Mouse (Mus musculus) heart, embryonic 13.5 days (tissue): ENCODE measurements around the gene Plod3. TPM values are rescaled to one million over a fixed set of nuclear protein-coding genes. Genes with fewer than 3 reads are reported as not detected.
A peak's percentile ranks its signal among the peaks of the same experiment; 100 is the strongest.

Experiments
- ATAC-seq: fragments of 200-750 bp; cut with Nextera tagmentation; 2 replicates; pipeline ENCODE4 v1.8.0; 2017; ENCODE audit warnings: moderate TSS enrichment; ENCODE audit not compliant: insufficient number of reproducible peaks, low FRiP score, low TSS enrichment; ENCODE audit errors: extremely low read depth
- H3K27ac ChIP-seq: fragments of 300-500 bp; sonication (generic); replicated peaks from 2 replicates; pipeline ENCODE4 v1.5.1; 2015; ENCODE audit warnings: moderate library complexity, mild to moderate bottlenecking, inconsistent platforms
- H3K27me3 ChIP-seq: fragments of 300-500 bp; sonication (generic); replicated peaks from 2 replicates; pipeline ENCODE4 v1.6.1; 2015; ENCODE audit warnings: mild to moderate bottlenecking, inconsistent platforms
- H3K36me3 ChIP-seq: fragments of 300-500 bp; sonication (generic); 2 replicates; pipeline ENCODE4 v1.6.1; 2015; ENCODE audit warnings: mild to moderate bottlenecking, inconsistent platforms
- H3K4me1 ChIP-seq: fragments of 300-500 bp; sonication (generic); 2 replicates; pipeline ENCODE4 v1.6.1; 2015; ENCODE audit warnings: inconsistent platforms
- H3K4me2 ChIP-seq: fragments of 300-500 bp; sonication (generic); 2 replicates; pipeline ENCODE4 v1.6.1; 2015; ENCODE audit warnings: inconsistent platforms, mild to moderate bottlenecking, moderate library complexity
- H3K4me3 ChIP-seq: fragments of 300-500 bp; sonication (generic); 2 replicates; pipeline ENCODE4 v1.5.1; 2015; ENCODE audit warnings: moderate library complexity, mild to moderate bottlenecking, inconsistent platforms
- H3K9ac ChIP-seq: fragments of 300-500 bp; sonication (generic); 2 replicates; pipeline ENCODE4 v1.6.1; 2015; ENCODE audit warnings: inconsistent platforms, mild to moderate bottlenecking, moderate library complexity
- H3K9me3 ChIP-seq: fragments of 300-500 bp; sonication (generic); 2 replicates; pipeline ENCODE4 v1.6.1; 2016; ENCODE audit warnings: inconsistent platforms
- WGBS: fragments of 180-500 bp; shearing (Covaris S2); methylation state at CpG from one replicate; pipeline ENCODE4 v1.1.7; 2015; ENCODE audit warnings: mixed read lengths; 5-methylcytosine and 5-hydroxymethylcytosine counted together
- polyA plus RNA-seq: library from polyadenylated mRNA; unstranded; fragments of >200 nt; fragmentation: Nextera tagmentation; extraction: Ambion mirVana; gene quantifications from 2 replicates; pipeline ENCODE4 v1.2.1, GENCODE M21; 2015

Gene Plod3
- polyA plus RNA-seq, 1 experiment from 2014 or later = 45.6 TPM

- no peak overlapping the region for H3K27ac ChIP-seq
- no peak overlapping the region for H3K9ac ChIP-seq
- ATAC-seq = no peak
- no peaks in the 10 kb centered on the region for H3K36me3 ChIP-seq
- WGBS = under 1% methylated on average over 22 of the region's 23 CpGs
- no peak overlapping the region for H3K4me3 ChIP-seq
- H3K27me3 ChIP-seq = peaks cover 80% of the 10 kb centered on the region
- H3K4me2 ChIP-seq = peak overlapping the region; percentile 26; the same call in 1 of the 2 replicates
- peaks cover 8% of the 10 kb centered on the region for H3K4me1 ChIP-seq
- H3K9me3 ChIP-seq = no peaks in the 10 kb centered on the region
Measured at GRCm38 (mm10) chr5:137025132-137025531, 38.3 kb downstream of the Plod3 start.

GRCm38 (mm10) chr5:137026092-137026491, 39.3 kb downstream of the Plod3 start, which contains the start of gene Vgf:
Gene Vgf, plus strand, starts transcription at chr5:137026392.
- peak within 1 kb of the TSS; percentile 26; the same call in 1 of the 2 replicates for H3K4me2 ChIP-seq
- peaks cover 18% of the 10 kb centered on the region for H3K4me1 ChIP-seq
- H3K9me3 ChIP-seq = no peaks in the 10 kb centered on the region
- ATAC-seq = no peak
- no peak within 1 kb of the TSS for H3K27ac ChIP-seq
- no peak within 1 kb of the TSS for H3K4me3 ChIP-seq
- H3K9ac ChIP-seq = no peak within 1 kb of the TSS
- H3K27me3 ChIP-seq = peaks cover 87% of the 10 kb centered on the region
- no peaks in the 10 kb centered on the region for H3K36me3 ChIP-seq
- 13% methylated on average over 4 of the region's 4 CpGs for WGBS

- Histone ChIP-seq H3K4me3 (no peak overlapping the region), H3K27ac (no peak overlapping the region), H3K4me1 (peaks cover 40% of the 10 kb centered on the region), H3K9me3 (no peaks in the 10 kb centered on the region), H3K9ac (no peak overlapping the region), H3K4me2 (0 out of 2 replicates have a peak overlapping the region, but pooled peaks have one; percentile 73), H3K36me3 (no peaks in the 10 kb centered on the region), H3K27me3 (peaks cover 92% of the 10 kb centered on the region)
- 5% methylated on average over 28 of the region's 29 CpGs for WGBS
- ATAC-seq = no peak
Measured at GRCm38 (mm10) chr5:137028561-137029272, 41.9 kb downstream of the Plod3 start.

GRCm38 (mm10) chr5:137029273-137029585, 42.4 kb downstream of the Plod3 start:
- Histone ChIP-seq H3K36me3 (no peaks in the 10 kb centered on the region), H3K4me2 (peak overlapping the region; percentile 73), H3K9ac (no peak overlapping the region), H3K9me3 (no peaks in the 10 kb centered on the region), H3K4me3 (peak overlapping the region; percentile 49), H3K27me3 (peaks cover 87% of the 10 kb centered on the region), H3K4me1 (peaks cover 40% of the 10 kb centered on the region), H3K27ac (no peak overlapping the region)
- 3% methylated on average over 8 of the region's 8 CpGs for WGBS
- no peak for ATAC-seq

GRCm38 (mm10) chr5:137029643-137030415, 43.0 kb downstream of the Plod3 start:
- peak; percentile 63; the same call in 1 of the 2 replicates for ATAC-seq
- under 1% methylated on average over 52 of the region's 52 CpGs for WGBS
- Histone ChIP-seq H3K36me3 (peaks cover under 1% of the 10 kb centered on the region; the same call in 1 of the 2 replicates), H3K4me2 (peak overlapping the region; percentile 73), H3K4me3 (peak overlapping the region; percentile 49), H3K27me3 (peaks cover 81% of the 10 kb centered on the region), H3K9me3 (no peaks in the 10 kb centered on the region), H3K4me1 (peaks cover 40% of the 10 kb centered on the region), H3K27ac (no peak overlapping the region), H3K9ac (no peak overlapping the region; the same call in 1 of the 2 replicates)

- H3K4me3 ChIP-seq = peak overlapping the region; percentile 18
- no peak overlapping the region for H3K27ac ChIP-seq
- H3K36me3 ChIP-seq = peaks cover 6% of the 10 kb centered on the region
- H3K9ac ChIP-seq = no peak overlapping the region
- peaks cover 40% of the 10 kb centered on the region for H3K4me1 ChIP-seq
- WGBS = 15% methylated on average over 22 of the region's 22 CpGs
- no peaks in the 10 kb centered on the region for H3K9me3 ChIP-seq
- H3K4me2 ChIP-seq = peak overlapping the region; percentile 73
- ATAC-seq = no peak
- peaks cover 75% of the 10 kb centered on the region for H3K27me3 ChIP-seq
Measured at GRCm38 (mm10) chr5:137030416-137030810, 43.6 kb downstream of the Plod3 start.

- Histone ChIP-seq H3K9me3 (no peaks in the 10 kb centered on the region), H3K27me3 (peaks cover 65% of the 10 kb centered on the region), H3K27ac (no peak overlapping the region), H3K4me3 (peak overlapping the region; percentile 56), H3K4me1 (peaks cover 40% of the 10 kb centered on the region), H3K4me2 (peak overlapping the region; percentile 99), H3K36me3 (peaks cover 16% of the 10 kb centered on the region), H3K9ac (no peak overlapping the region)
- ATAC-seq = no peak
- WGBS = under 1% methylated on average over 78 of the region's 78 CpGs
Measured at GRCm38 (mm10) chr5:137031076-137032032, 44.5 kb downstream of the Plod3 start.

GRCm38 (mm10) chr5:137032033-137032421, 45.2 kb downstream of the Plod3 start:
- Histone ChIP-seq H3K9me3 (no peaks in the 10 kb centered on the region), H3K36me3 (peaks cover 22% of the 10 kb centered on the region), H3K4me2 (peak overlapping the region; percentile 99), H3K4me3 (peak overlapping the region; percentile 56), H3K4me1 (peaks cover 40% of the 10 kb centered on the region), H3K9ac (peak overlapping the region; percentile 67), H3K27ac (no peak overlapping the region), H3K27me3 (peaks cover 59% of the 10 kb centered on the region)
- no peak for ATAC-seq
- WGBS = under 1% methylated on average over 33 of the region's 33 CpGs

GRCm38 (mm10) chr5:137032641-137033074, 45.8 kb downstream of the Plod3 start:
- Histone ChIP-seq H3K27me3 (peaks cover 53% of the 10 kb centered on the region), H3K4me2 (peak overlapping the region; percentile 99), H3K27ac (no peak overlapping the region), H3K9ac (peak overlapping the region; percentile 67), H3K4me1 (peaks cover 40% of the 10 kb centered on the region), H3K9me3 (no peaks in the 10 kb centered on the region), H3K4me3 (peak overlapping the region; percentile 56), H3K36me3 (peaks cover 29% of the 10 kb centered on the region)
- peak; percentile 77 for ATAC-seq
- WGBS = under 1% methylated on average over 48 of the region's 49 CpGs

- Histone ChIP-seq H3K27me3 (peaks cover 18% of the 10 kb centered on the region), H3K4me3 (no peak overlapping the region), H3K9me3 (no peaks in the 10 kb centered on the region), H3K4me1 (peaks cover 20% of the 10 kb centered on the region), H3K27ac (no peak overlapping the region), H3K4me2 (no peak overlapping the region), H3K36me3 (peaks cover 63% of the 10 kb centered on the region), H3K9ac (no peak overlapping the region)
- 71% methylated on average over 13 of the region's 13 CpGs for WGBS
- no peak for ATAC-seq
Measured at GRCm38 (mm10) chr5:137036211-137036610, 49.4 kb downstream of the Plod3 start.
